Mouse (Mus musculus) left cerebral cortex, adult 9 months (tissue): Measurements from ENCODE around the gene Cdh10.

Source experiments
- DNase-seq, 2 experiments: peaks; one replicate each; pipeline ENCODE4 v3.0.0; 2022; ENCODE audit warnings: low spot score in 2 of 2

Cdh10 gene

DNA sequence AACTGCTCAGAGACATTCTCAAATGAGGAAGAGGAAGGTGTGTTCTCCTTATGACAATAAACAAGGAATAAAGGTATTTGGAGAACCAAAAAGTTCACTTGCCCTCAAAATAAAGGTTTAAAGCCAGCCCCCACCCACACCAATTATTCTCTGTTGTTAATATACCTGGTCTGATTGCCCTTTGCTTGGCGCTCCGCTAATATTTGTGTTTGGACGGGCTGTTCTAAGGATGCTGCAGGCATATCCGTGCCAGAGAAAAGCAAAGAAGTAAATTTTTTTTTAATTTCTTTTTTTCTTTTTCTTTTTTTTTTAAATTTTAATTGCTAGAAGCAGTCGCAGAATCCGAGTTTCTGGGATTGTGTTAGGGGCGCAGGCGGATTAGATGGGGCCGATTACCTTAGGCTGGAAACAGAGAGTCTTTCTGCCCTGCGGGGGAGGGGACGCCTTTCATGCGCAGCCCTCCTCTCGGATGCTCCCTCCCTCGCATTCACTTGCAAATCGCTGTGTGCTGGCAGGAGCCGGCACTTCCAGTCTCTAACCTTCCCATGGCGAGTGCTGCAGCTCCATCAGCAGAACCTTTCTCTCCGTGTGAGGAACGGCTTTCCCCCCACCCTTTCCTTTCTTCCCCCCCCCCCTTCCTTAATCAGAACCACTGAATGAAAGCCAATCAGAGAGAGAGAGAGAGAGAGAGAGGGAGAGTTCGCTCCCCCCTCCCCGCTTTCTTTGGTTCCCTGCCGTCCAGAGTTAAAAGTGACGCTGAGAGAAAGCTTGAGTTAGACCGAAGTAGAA, at the start of gene Cdh10:
Gene Cdh10 (plus strand): TSS at position 763 of the 789 bp plus-strand sequence.
- DNase-seq = peak; percentile 27 to 69

DNA sequence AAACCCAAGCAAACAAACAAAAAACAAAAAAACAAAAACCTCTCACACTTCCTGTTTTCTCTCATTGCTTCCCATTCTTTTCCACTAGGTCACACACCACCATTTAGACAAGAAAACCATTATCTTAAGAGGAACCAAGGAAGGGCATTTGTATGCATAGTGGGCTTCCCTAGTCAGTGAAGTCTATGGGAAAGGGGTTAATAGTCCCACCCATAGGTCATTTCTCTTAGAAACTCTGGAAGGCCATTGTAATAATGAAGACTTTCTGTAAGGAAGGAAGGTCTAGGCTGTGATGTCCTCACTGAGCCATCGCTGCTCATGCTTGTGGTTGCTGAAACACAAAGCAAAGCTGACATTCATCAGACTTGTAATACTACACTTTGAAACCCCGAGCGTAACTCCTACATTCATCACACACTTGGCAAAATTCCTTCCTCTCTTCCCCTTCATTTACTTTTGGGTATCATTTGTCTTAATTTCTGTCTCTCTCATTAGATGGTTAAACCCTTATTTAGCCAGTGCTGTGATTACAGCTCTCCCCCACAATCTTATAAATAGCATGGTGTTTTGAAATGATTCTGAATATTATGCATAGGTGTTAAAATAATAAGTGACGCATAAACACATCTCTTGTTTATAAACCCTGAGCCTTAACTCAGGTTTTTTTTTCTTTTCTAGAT, 9.5 kb upstream of the Cdh10 start:
- DNase-seq = no peak

DNA sequence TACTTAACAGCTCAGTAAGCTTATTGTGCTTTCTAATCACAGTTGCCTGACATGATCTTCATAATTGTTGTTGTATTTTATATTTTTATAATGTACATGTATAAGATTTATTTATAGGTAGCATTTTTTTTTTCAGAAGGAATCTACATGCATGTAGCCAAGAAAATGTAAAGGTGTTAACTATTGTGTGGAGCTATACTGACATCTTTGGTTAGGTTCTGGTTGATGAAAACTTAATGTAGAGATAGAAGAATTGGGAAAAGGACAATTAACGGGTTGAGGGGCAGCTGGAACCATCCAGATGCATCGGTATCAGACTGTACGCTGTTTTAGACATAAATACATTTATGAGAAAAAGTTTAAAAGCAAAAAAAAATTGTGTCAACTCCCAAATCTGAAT, 1.0 kb upstream of the Cdh10 start:
- no peak for DNase-seq

DNA sequence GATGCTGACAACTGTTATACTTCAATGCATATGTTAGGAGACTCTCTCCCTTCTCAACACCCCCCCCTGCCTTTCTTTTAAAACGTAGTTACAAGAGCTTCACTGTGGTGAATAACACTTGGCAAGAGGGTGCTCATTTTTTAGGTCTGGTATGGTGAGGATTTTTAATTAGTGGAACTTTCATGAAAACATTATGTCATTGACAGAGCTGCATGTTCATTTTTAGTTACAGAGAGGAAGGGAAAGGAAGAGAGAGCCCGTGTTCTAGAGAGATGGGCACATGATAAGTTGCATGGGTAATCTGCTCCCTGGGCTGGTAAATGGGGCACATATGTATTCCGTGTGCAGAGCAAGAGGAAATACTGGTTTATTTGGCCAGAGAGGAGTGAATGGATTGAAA, 1.5 kb downstream of the Cdh10 start:
- peak in 1 of 2 experiments; percentile 49 for DNase-seq

DNA sequence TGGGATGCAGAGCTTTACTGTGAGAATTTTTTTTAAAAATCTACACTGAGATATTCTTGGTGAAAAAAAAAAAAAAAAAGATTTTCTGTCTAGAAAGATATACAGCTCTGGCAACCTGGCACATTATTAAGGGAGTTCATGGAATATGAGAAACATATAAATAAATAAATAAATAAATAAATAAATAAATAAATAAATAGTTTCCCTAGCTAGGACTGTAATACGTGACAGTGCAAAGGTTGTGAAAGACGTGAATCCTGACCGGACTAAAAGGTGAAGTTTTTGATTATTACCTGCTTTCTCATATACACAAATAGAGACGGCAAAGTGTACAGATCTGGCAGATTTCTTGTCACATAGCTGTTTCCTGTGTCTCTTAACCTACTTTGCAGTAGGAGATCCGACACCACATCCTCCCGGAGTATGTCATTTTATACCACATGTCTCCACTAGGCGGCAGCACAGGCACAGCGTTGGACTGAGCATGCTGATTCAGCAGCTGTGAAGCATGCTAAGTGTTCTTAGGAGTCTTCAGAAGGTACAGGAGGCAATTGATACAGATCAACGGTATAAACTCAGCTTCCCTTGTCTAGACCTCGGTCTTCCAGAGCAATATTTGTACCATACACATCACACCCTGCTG, 2.5 kb downstream of the Cdh10 start:
- peak; percentile 81 to 98 for DNase-seq

DNA sequence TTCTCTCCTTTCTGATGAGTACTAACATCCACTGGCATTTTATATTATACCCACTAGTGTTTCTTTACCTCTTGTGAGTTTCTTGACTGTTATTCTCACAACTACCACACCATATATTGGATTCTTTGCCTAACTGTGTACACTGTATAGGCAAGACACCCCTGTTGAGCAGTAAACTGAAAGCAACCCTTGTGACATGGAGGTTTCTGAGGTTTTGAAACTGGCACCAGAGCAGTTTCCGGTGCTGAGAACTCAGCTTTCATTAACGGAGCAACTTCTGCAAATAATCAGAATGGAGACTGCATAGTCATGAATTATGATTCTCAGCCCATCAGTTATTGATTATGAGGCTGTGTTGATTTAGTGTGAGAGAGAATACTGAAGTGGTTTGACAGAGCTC, 4.7 kb downstream of the Cdh10 start:
- no peak for DNase-seq

DNA sequence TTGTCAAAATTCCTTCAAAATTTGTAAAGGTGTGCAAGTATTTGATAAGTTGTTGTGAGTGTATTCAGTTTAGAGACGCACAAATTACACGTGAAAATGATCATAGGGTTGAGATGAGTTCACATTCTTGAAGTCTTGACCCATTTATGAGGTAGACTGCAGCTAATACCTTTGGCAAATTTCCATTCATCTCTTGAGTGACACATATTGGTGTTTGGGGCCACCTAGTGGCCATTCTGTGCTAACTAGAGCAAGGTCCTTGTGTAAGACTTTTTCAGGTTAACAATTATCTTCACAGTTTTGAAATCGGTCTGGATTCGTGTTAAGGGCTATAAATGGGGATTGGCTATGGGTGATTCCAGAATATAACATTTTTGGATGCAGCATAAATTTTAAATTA, 13.5 kb downstream of the Cdh10 start:
- DNase-seq = peak in 1 of 2 experiments; percentile 56

DNA sequence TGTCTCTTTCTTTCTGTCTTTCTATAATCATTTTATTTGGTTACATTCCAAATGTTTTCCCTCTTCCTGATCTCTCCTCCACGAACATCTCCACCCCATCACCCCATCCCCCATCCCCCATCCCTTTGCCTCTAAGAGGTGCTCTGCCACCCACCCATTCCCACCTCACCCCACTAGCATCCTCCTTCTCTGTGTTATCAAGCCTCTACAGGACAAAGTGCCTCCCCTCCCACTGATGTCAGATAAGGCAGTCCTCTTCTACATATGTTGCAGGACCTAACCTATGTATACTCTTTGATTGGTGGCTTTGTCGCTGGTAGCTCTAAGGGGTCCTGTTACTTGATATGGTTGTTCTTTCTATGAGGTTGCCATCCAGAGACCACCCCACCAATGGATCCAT, 23.0 kb downstream of the Cdh10 start:
- DNase-seq = no peak

DNA sequence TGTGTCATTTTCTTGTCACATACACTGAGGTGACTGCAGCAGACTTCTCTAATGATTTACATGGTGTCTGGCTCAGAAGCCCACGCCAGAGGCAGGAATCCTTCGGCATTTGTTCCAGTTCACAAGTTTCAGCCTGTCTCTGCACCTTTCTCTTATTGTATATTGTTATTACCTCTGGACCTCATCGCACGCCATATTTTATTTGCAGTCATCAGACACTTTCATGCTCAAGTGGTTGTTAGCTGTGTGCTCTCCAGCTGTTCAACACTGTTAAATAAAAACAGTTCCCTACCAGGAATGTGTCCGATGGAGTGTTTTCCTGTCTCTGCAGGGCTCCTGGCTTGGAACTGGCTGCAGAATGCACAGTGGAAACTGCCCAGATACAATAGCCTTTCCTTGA, 26.1 kb downstream of the Cdh10 start:
- DNase-seq = no peak

DNA sequence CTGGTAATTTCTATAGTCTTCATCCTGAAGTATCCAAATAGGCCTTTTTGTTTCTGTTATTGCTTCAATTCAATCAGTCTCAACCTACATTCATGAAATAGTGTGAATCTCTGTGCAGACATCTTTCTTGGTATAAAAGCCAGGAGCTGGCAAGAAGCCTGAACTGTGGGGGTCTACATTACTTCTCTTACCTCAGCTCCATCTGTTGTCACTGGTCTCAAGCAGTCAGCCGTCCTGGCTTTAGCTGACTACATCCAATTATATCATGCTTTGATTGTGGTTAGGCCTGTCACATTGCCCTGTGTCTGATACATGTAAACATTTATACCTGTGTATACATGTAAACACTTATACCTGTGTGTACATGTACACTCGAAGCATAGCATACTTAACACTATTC, 31.8 kb downstream of the Cdh10 start:
- DNase-seq = no peak

DNA sequence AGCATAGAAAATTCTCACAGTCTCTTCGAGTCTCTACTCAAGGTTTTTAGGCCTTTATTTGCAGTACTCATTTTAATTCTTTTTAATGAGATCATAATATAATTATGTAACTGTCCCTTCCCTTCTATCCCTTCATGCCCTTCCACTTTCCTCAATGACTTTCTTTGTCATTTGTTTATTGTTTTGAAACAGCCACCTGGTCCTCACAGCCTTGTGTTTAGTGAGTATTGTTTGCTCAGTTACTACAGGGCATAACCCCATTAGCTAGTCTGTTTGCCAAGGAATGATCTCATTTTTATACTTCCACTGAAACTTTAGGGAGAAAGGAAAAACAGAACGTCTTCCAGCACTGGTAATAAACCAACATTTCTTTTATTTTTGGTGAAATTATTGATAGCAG, 39.4 kb downstream of the Cdh10 start:
- DNase-seq = no peak

DNA sequence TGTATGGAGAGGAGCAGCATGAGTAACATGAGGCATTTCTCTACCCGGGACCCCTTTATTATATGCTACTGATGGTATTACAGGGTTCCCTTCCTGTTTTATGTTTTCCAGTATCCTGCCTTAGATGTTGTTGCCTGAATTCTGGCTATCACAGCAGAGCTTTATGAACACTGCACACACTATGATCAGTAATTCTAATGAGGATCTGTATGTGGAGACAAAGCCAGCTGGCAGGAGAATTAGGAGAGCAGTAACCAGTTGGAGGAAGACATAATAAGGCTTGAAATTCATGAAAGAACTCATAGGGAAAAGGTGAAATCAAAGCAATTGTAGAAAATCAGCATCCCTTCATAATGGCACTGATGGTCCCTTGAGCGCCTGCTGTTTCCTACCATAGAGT, 51.1 kb downstream of the Cdh10 start:
- no peak for DNase-seq

DNA sequence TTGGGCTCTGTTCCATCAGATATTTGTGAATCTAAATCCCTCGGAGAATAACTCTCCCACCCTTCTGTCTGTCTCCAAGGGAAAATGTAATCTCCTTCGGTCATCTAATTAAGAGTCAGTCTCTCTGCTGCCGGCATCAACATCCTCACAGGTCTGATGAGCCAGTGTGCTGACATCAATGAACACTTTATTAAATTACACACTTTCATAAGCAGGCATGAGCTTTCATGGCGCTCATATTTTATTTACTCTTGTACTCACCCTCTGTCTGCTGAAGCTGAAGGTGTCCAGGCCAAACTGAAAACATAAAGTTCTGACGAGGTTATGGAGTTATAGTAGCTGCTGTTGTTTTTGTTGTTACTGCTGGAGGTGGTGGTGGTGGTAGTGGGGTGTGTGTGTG, 62.7 kb downstream of the Cdh10 start:
- no peak for DNase-seq

DNA sequence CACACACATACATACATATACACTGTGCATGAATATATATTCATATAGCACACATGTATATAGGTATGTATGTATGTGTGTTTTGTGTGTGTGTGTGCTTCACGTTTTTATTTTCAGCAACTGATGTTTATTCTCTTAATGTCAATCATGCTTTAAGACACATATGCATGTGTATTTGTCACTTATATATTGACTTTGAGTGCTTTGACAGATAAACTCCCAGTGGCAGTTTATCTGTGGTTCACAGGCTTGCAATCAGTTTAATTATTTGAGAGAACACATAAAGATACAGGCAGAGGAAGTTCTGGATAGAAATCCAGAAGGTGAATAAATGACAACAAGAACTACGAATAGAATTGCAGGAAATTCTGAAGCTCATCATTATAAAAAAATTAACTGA, 67.9 kb downstream of the Cdh10 start:
- DNase-seq = no peak

DNA sequence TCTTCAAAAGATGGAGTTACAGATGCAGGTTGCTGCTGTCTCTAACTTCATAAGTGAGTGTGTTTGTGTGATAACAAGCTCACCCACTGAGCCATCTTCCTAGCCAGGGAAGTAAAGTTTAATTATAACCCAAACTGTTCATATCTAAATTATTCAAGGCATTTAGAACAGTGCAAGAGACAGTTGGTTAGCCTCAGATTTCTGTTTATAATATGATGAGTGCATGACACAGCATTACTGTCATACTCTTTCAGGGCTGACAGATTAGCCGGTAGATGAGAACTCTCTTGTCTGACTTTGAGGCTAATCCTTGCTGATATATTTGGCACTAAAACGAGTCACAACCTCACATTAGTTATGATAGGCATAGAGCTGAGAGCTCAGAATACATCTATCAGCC, 70.2 kb downstream of the Cdh10 start:
- no peak for DNase-seq

DNA sequence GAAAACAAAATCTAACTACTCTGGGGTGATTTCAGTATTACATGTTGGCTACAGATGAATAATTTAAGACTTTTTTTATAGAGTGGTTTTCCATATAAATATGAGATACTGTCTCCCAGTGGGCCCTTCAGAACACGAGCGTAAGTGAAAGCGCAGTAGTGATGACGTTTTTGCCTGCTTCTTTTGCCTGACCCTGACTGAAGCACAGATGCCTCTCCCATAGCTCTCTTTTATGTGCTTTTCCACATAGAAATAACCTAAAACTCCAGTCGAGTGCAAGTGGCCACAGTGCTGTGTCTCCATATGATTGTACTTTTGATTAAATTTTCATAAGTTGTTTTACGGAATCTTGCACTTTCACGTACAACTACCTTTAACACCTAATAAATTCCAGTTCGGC, 71.6 kb downstream of the Cdh10 start:
- DNase-seq = no peak

DNA sequence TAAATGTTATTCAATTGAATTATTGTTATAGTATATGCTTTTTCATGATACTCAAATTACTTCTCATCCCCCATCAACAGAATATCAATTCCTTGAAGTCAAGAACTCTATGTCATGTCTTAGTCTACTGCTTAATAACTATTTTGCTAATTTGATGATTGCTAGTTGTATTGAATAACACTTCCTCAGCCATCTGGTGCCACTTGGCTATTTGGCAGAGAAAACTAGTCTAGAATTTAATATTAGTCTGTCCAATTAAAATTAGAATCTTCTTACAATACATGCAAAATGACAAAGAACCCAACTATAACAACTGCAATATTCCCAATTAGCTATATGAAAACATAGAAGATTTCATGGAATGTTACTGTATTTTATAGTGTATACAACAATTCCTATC, 82.0 kb downstream of the Cdh10 start:
- DNase-seq = no peak

DNA sequence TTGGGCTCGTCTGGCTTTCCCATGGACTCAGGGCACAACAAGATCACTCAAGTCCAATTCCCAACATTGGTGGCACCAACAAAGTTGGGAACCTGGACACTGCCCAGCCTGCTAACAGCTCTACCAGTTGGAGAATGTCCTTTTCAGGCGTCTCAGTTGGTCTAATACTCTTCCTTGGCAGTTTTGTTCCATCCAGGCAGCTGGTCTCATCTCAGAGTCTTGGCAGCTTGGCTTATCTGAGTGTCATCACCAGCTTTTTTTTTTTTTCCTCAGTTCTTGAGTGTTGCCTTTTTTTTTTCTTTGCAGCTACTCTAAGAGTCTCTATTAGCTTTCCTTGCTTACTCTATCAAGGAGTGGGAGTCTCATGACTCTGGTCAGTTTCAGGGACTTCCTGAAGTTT, 85.4 kb downstream of the Cdh10 start:
- DNase-seq = no peak

DNA sequence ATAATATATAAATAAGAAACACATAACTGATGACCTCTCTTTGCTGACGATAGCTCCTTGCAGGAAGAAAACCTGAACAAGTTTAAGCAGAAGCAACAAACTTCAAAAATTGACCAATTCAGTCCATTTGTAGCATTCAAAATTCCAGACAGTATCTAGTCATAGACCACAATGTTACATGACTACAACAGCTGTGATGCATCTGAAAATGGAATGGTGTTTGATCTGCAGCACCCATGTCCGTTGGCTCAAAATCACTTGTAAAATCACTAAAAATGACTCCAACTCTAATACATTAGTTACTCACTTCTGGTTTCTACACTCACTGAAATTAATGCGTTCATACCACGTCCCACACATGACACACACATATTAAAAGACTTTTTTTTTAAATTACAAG, 91.9 kb downstream of the Cdh10 start:
- DNase-seq = no peak

DNA sequence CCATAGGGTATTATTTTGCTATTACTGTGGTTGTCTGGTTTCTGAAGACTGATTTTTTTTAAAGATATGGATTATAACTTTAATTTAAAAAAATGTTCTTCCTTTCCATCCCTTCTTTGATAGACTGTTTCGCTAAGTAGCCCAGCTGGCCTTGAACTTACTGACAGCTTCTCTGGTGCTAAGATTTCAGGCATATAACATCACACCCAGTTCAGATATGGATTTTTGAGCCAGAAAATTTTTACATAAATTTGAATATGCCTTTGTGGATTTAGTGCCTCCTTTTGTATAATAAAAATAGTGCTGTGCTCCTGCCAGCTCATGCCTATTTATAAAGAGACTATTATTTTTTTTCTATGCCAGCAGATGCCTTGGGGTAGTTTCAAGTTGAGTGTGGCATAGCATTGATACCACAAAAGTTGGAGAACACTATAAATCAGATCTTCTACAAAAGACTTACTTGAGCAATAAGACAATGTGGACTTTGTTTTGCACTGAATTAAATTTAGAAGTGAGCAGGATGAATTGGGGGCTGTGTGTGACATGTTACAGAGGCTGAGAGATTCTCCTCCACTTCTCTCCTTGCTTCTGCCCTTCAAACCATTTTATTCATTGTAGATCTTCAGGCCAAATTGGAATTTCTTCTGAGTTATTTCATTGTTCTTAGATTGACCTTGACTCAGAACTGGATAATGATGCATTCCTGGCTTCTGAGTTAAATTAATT, 106.8 kb downstream of the Cdh10 start:
- peak; percentile 44 to 55 for DNase-seq

DNA sequence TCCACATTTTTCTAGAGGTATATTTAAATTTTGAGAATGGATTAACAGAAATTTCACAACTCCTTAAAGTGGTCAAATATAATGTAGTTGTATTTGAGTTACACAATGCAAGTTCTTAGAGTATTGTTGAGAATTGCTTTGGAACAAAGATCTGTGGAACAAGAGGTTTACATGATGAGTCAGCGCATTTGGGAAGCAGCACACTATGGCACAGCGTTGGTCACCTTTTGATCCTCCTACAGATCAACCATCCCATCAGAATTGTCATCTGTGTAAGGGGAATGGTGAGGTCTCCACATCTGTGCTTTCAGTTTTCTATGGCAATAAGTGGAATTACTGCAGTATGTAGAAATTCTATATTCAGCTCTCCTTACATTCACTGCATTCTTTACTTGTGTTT, 108.2 kb downstream of the Cdh10 start:
- DNase-seq = no peak

DNA sequence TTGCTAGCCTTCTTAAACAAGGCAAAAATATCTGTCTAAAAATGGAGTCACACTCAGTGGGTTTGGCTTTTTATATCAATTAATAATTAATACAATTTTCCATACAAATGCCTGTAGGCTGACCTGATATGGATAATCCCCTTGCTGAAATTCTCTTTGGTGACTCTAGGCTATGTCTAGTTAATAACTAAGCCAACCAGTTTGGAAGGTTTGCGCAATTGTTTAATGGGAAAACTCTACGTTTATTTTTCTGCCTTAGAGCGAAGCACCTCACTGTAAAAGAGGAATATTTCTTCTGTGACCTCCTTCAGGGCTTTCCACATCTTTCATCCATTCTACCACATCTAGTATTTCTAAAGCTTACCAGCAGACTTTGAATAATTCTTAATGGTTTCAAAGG, 133.5 kb downstream of the Cdh10 start:
- no peak for DNase-seq
